20 mouse cellular contexts compared by ENCODE assay signal in genomic region chr7:125217630-125218029, GRCm38 (mm10).
"Had no signal": no experiment of that assay in that cellular context is flagged by ENCODE, and none has a peak within 500 bp of the region (broad histone marks: within the 10 kb centered on the region; RNA-seq: fewer than 3 reads in every experiment).

No protein-coding gene starts in this region.

- ATAC-seq: midbrain, embryonic 16.5 days had no signal

- H3K4me2 ChIP-seq: lung, embryonic 14.5 days; midbrain, embryonic 12.5 days; neural tube, embryonic 13.5 days; neural tube, embryonic 15.5 days; stomach, embryonic 15.5 days had no signal

- DNase-seq: lung, adult 18-20 months; lung, embryonic 14.5 days; lung, postnatal 10 days; lung, postnatal 4 days; midbrain, embryonic 14.5 days; retina, postnatal 1 day; right cerebral cortex, adult 18-20 months; right cerebral cortex, postnatal 25 days; right cerebral cortex, postnatal 4 days; thymus, adult 2 months; thymus, postnatal 25 days; thymus, postnatal 4 days had no signal

- H3K27ac ChIP-seq: midbrain, embryonic 10.5 days; midbrain, embryonic 12.5 days; neural tube, embryonic 13.5 days; neural tube, embryonic 15.5 days; stomach, embryonic 15.5 days; stomach, postnatal 0 days had no signal

- H3K27me3 ChIP-seq: midbrain, embryonic 12.5 days; neural tube, embryonic 13.5 days; neural tube, embryonic 15.5 days; stomach, embryonic 15.5 days had no signal

- H3K9me3 ChIP-seq: midbrain, embryonic 10.5 days; midbrain, embryonic 12.5 days; neural tube, embryonic 13.5 days; neural tube, embryonic 15.5 days; stomach, embryonic 15.5 days had no signal

- H3K9ac ChIP-seq: lung, embryonic 14.5 days; midbrain, embryonic 12.5 days; neural tube, embryonic 13.5 days; neural tube, embryonic 15.5 days; stomach, embryonic 15.5 days had no signal

- H3K4me3 ChIP-seq: midbrain, embryonic 10.5 days; midbrain, embryonic 12.5 days; myocyte; neural tube, embryonic 13.5 days; neural tube, embryonic 15.5 days; stomach, embryonic 15.5 days had no signal

- H3K4me1 ChIP-seq: midbrain, embryonic 10.5 days; midbrain, embryonic 12.5 days; neural tube, embryonic 13.5 days; stomach, embryonic 15.5 days had no signal

- H3K36me3 ChIP-seq: midbrain, embryonic 10.5 days; midbrain, embryonic 12.5 days; neural tube, embryonic 13.5 days; neural tube, embryonic 15.5 days; stomach, embryonic 15.5 days had no signal
